Mouse (Mus musculus) heart, embryonic 13.5 days (tissue): ENCODE results near the gene Dnah3. TPM values are rescaled to one million over a fixed set of nuclear protein-coding genes. Genes with fewer than 3 reads are reported as not detected.

Experiments
- ATAC-seq: fragments of 200-750 bp; cut with Nextera tagmentation; 2 replicates; pipeline ENCODE4 v1.8.0; 2017; ENCODE audit warnings: moderate TSS enrichment; ENCODE audit not compliant: insufficient number of reproducible peaks, low FRiP score, low TSS enrichment; ENCODE audit errors: extremely low read depth
- H3K27ac ChIP-seq: fragments of 300-500 bp; sonication (generic); replicated peaks from 2 replicates; pipeline ENCODE4 v1.5.1; 2015; ENCODE audit warnings: moderate library complexity, mild to moderate bottlenecking, inconsistent platforms
- H3K27me3 ChIP-seq: fragments of 300-500 bp; sonication (generic); replicated peaks from 2 replicates; pipeline ENCODE4 v1.6.1; 2015; ENCODE audit warnings: mild to moderate bottlenecking, inconsistent platforms
- H3K36me3 ChIP-seq: fragments of 300-500 bp; sonication (generic); 2 replicates; pipeline ENCODE4 v1.6.1; 2015; ENCODE audit warnings: mild to moderate bottlenecking, inconsistent platforms
- H3K4me1 ChIP-seq: fragments of 300-500 bp; sonication (generic); 2 replicates; pipeline ENCODE4 v1.6.1; 2015; ENCODE audit warnings: inconsistent platforms
- H3K4me2 ChIP-seq: fragments of 300-500 bp; sonication (generic); 2 replicates; pipeline ENCODE4 v1.6.1; 2015; ENCODE audit warnings: inconsistent platforms, mild to moderate bottlenecking, moderate library complexity
- H3K4me3 ChIP-seq: fragments of 300-500 bp; sonication (generic); 2 replicates; pipeline ENCODE4 v1.5.1; 2015; ENCODE audit warnings: moderate library complexity, mild to moderate bottlenecking, inconsistent platforms
- H3K9ac ChIP-seq: fragments of 300-500 bp; sonication (generic); 2 replicates; pipeline ENCODE4 v1.6.1; 2015; ENCODE audit warnings: inconsistent platforms, mild to moderate bottlenecking, moderate library complexity
- H3K9me3 ChIP-seq: fragments of 300-500 bp; sonication (generic); 2 replicates; pipeline ENCODE4 v1.6.1; 2016; ENCODE audit warnings: inconsistent platforms
- WGBS: fragments of 180-500 bp; shearing (Covaris S2); methylation state at CpG from one replicate; pipeline ENCODE4 v1.1.7; 2015; ENCODE audit warnings: mixed read lengths; 5-methylcytosine and 5-hydroxymethylcytosine counted together
- polyA plus RNA-seq: library from polyadenylated mRNA; unstranded; fragments of >200 nt; fragmentation: Nextera tagmentation; extraction: Ambion mirVana; gene quantifications from 2 replicates; pipeline ENCODE4 v1.2.1, GENCODE M21; 2015

Gene Dnah3
- polyA plus RNA-seq, 1 experiment from 2014 or later: not detected

DNA sequence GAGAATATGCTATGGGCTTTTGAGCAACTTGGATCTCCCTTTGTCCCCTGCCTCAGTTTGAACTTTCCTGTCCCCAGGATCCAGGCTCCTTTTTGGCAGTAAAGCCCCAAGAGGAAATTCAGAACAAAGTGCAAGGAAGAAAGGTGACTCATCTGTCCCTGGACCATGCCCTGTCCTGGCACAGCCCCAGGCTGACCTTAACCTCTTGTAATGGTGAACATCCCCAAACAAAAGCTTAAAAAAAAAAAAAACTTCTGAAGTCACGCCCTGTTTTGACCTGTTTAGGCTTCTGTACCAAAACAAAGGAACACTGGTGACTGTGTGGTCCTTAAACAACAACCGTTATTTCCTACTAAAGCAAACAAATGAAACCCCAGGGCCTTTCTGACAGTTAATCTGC lies 153.5 kb downstream of the Dnah3 start:
- Histone ChIP-seq H3K9ac (no peak overlapping the region), H3K4me1 (no peaks in the 10 kb centered on the region), H3K4me2 (no peak overlapping the region), H3K27me3 (no peaks in the 10 kb centered on the region), H3K36me3 (no peaks in the 10 kb centered on the region), H3K9me3 (no peaks in the 10 kb centered on the region), H3K4me3 (no peak overlapping the region), H3K27ac (no peak overlapping the region)
- 68% methylated on average over 2 of the region's 2 CpGs for WGBS
- no peak for ATAC-seq

DNA sequence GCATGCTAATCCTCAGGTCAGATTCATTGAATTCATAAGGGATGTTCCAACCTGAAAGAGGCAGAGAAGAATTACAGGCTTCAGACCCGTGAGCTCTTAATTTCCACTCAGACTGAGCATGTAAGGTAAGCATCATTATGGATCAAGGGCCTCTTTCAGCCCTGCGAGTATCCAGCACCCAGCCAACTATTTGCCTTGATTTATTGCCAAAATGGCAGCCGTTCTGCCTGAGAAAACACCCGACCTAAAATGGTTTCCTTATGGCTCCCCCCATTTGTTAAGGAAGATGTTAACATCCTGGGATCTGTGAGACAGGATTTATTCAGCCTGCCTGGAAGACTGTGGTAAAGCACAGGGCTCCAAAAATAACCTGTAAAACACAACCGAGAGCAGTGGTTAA lies 158.0 kb downstream of the Dnah3 start:
- H3K4me1 ChIP-seq: no peaks in the 10 kb centered on the region
- no peak for ATAC-seq
- H3K27ac ChIP-seq: no peak overlapping the region
- 66% methylated on average over 5 of the region's 5 CpGs for whole genome bisulfite sequencing
- no peak overlapping the region for H3K9ac ChIP-seq
- no peak overlapping the region for H3K4me2 ChIP-seq
- H3K9me3 ChIP-seq: no peaks in the 10 kb centered on the region
- H3K4me3 ChIP-seq: no peak overlapping the region
- H3K27me3 ChIP-seq: no peaks in the 10 kb centered on the region
- no peaks in the 10 kb centered on the region for H3K36me3 ChIP-seq

DNA sequence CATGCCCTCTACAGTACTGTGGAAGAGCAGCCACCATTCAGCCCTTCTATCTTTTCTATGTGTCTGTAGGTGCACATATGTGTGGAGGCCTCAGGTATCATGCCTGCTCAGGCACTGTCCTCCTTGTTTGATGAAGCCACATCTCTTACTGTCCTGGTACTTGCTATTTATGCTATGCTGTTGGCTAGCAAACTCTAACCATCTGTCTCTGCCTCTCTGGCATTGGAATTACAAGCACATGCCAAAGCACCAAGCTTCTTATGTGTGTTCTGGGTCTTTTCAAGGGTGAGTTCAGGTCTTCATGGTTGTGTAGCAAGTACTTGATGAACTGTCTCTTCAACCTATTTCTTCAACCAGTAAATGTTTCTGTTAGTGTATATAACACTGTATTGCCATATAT lies 158.8 kb downstream of the Dnah3 start:
- H3K9ac ChIP-seq: no peak overlapping the region
- H3K36me3 ChIP-seq: no peaks in the 10 kb centered on the region
- ATAC-seq: no peak
- no peaks in the 10 kb centered on the region for H3K4me1 ChIP-seq
- H3K27me3 ChIP-seq: no peaks in the 10 kb centered on the region
- H3K4me2 ChIP-seq: no peak overlapping the region
- H3K9me3 ChIP-seq: no peaks in the 10 kb centered on the region
- no peak overlapping the region for H3K4me3 ChIP-seq
- no peak overlapping the region for H3K27ac ChIP-seq

DNA sequence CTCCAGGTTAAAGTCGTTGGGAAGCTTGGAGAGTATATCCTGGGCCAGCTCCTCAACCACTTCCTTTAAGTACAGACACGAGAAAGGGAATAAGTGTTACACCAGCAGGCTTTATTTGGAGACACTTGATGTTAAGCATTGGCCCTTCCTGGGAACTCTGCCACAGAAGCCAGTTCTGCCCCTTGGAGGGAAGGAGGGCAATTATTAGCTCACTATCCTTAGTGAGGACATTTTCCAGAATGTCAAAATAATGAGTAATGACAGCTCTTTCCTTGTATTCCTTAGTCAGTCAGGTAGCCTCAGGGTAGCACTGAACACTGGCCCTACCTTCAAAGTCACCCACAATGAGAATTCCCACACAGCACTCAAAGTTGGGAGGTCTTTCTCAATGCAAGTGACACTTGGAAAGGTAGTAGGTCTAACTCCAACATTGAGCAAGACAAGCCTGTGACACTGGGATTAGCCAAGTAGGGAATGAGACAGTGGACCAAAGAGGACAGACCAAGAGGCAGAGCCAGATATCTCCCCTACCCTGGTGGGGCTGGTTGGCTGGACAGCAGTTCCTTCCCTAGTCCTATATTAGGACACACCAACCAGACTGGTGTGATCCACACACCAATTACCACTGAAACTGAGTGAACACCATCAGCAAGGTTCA lies 166.2 kb downstream of the Dnah3 start:
- Histone ChIP-seq H3K27me3 (no peaks in the 10 kb centered on the region), H3K27ac (no peak overlapping the region), H3K9me3 (no peaks in the 10 kb centered on the region), H3K4me1 (no peaks in the 10 kb centered on the region), H3K9ac (no peak overlapping the region), H3K36me3 (no peaks in the 10 kb centered on the region), H3K4me2 (no peak overlapping the region), H3K4me3 (no peak overlapping the region)
- 54% methylated on average over 2 of the region's 2 CpGs for WGBS
- no peak for ATAC-seq

DNA sequence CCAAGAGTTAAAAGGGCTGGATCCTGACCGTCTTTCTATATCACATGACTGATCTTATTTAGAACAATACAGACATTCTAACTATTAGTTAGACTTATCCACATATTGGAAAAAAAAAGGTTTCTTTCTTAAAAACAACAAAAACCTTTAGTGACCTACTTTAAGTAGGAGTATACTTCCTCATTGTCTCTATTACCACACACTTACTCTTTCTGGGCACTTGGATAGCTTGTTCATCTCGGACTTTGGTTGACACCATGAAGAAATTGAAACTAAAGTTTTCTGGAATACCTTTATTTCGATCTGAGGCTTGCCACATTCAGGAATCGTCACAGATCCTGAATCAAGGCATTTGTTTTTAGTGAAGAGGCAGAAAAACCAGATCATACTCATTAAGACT lies 174.0 kb downstream of the Dnah3 start:
- WGBS: 60% methylated on average over 4 of the region's 4 CpGs
- no peaks in the 10 kb centered on the region for H3K9me3 ChIP-seq
- no peak for ATAC-seq
- peaks cover 5% of the 10 kb centered on the region for H3K4me1 ChIP-seq
- H3K36me3 ChIP-seq: no peaks in the 10 kb centered on the region
- H3K27me3 ChIP-seq: no peaks in the 10 kb centered on the region
- no peak overlapping the region for H3K4me2 ChIP-seq
- H3K4me3 ChIP-seq: no peak overlapping the region
- H3K9ac ChIP-seq: no peak overlapping the region
- H3K27ac ChIP-seq: no peak overlapping the region

DNA sequence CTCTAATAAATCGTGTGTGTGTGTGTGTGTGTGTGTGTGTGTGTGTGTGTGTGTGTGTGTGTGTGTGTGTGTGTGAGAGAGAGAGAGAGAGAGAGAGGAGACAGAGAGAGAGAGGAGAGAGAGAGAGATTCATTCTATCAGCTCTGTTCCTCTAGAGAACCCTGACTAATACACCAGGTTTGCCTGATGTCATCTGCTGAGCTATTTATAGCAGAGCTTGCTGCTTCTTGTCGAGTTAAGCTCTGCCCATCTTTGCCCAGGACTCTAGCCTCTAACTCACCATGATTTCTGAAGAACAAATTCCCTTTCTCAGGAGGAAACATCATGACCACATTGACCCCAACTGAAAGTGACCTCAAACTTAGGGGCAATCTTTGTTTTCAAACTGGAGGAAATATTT lies 174.6 kb downstream of the Dnah3 start:
- no peak for ATAC-seq
- H3K4me1 ChIP-seq: peaks cover 5% of the 10 kb centered on the region
- H3K9ac ChIP-seq: no peak overlapping the region
- peak overlapping the region; percentile 56; the same call in 1 of the 2 replicates for H3K27ac ChIP-seq
- no peaks in the 10 kb centered on the region for H3K27me3 ChIP-seq
- WGBS: 8% methylated on average over 2 of the region's 2 CpGs
- no peaks in the 10 kb centered on the region for H3K9me3 ChIP-seq
- H3K36me3 ChIP-seq: no peaks in the 10 kb centered on the region
- H3K4me2 ChIP-seq: 0 out of 2 replicates have a peak overlapping the region, but pooled peaks have one; percentile 13
- no peak overlapping the region for H3K4me3 ChIP-seq

DNA sequence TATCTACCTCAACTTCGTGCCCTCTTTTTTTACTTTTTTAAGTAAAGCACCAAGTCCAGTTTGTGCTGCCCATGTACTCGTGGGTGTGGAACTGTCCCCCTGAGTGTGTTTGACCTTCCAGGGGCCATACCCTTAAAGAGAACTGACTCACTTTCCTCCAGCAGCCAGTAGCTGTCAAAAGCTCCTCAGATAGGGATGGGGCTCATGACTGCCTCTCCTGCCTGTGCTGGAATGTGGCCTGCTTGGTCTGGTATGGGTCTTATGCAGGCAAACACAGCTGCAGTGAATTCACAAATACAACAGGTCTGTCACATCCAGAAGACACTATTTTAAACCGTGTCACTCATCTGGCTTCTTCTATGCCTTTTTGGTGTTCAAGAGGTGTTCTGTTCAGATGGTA lies 183.4 kb downstream of the Dnah3 start:
- Histone ChIP-seq H3K9ac (no peak overlapping the region), H3K4me3 (no peak overlapping the region), H3K9me3 (no peaks in the 10 kb centered on the region), H3K4me1 (peaks cover 5% of the 10 kb centered on the region; the same call in 1 of the 2 replicates), H3K27ac (0 out of 2 replicates have a peak overlapping the region, but pooled peaks have one; percentile 12), H3K4me2 (no peak overlapping the region), H3K36me3 (no peaks in the 10 kb centered on the region), H3K27me3 (no peaks in the 10 kb centered on the region)
- WGBS: 48% methylated on average over 3 of the region's 3 CpGs
- ATAC-seq: no peak

DNA sequence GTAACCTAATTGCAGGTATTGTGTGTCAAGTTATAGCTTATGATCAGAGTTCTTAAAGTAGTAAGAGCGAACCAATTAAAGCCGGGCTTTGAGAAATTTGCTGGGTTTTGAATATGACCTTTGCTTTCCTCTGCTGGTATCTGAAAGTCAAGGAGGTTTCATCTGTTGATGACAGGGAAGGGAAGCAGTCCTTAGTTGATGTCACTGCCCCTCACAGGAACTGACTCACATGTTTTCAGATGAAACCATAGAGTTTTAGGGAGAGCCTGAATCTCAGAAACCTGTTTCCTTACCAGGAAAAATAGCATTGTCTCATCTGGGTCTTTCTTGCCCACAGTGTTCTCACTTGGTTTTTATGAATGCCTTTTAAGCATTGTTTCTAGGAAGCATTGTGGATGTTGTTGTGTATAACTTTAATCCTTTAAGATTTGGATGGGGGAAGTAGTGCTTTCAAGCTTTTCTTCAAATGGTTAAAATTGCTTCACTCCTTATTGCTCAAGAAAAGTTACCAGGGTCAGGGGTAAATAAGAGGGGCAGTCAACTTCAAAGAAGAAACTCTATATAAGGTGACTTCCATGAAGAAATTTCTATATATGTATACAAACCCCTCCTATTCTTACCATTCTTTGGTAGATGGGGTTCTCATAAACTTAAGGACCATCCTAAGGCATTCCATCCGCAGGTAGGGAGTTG lies 188.4 kb downstream of the Dnah3 start:
- no peaks in the 10 kb centered on the region for H3K27me3 ChIP-seq
- H3K4me3 ChIP-seq: no peak overlapping the region
- no peak for ATAC-seq
- H3K9ac ChIP-seq: no peak overlapping the region
- H3K36me3 ChIP-seq: no peaks in the 10 kb centered on the region
- no peaks in the 10 kb centered on the region for H3K9me3 ChIP-seq
- H3K4me2 ChIP-seq: no peak overlapping the region
- peaks cover 2% of the 10 kb centered on the region; the same call in 1 of the 2 replicates for H3K4me1 ChIP-seq
- 83% methylated on average over 3 of the region's 3 CpGs for WGBS
- H3K27ac ChIP-seq: no peak overlapping the region

DNA sequence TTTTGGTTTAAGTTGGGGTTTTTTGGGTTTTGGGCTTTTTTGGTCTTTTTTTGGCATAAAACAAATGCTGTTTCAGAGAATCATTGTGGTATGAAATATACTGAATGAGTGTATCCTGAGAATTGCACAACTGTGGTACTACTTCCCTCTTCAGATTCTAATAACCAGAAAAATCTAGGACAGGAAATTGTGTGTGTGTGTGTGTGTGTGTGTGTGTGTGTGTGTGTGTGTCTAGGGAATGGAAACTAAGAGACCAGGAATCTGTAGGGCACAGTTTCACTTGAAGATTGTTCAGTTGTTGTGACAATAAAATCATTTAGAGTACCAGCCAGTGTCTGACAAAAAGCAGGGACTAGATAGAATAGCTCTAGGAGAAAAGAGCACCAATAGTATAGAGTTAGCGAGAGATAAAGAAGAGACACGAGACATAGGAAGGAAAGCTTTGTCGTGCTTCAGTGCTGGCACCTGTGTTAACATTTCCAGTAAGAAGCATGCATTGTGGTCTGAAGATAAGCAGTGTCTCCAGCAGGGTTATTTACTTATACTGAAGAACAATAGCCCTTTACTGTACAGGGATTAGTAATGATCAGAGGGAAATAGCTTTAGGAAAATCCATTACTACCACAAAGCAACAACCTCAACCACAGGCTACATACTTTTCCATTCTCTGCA lies 195.6 kb downstream of the Dnah3 start:
- Histone ChIP-seq H3K4me1 (peaks cover 12% of the 10 kb centered on the region), H3K27ac (0 out of 2 replicates have a peak overlapping the region, but pooled peaks have one; percentile 3), H3K9me3 (no peaks in the 10 kb centered on the region), H3K9ac (no peak overlapping the region), H3K27me3 (no peaks in the 10 kb centered on the region), H3K4me2 (no peak overlapping the region), H3K36me3 (no peaks in the 10 kb centered on the region), H3K4me3 (no peak overlapping the region)
- 38% methylated on average over 3 of the region's 3 CpGs for WGBS
- no peak for ATAC-seq

DNA sequence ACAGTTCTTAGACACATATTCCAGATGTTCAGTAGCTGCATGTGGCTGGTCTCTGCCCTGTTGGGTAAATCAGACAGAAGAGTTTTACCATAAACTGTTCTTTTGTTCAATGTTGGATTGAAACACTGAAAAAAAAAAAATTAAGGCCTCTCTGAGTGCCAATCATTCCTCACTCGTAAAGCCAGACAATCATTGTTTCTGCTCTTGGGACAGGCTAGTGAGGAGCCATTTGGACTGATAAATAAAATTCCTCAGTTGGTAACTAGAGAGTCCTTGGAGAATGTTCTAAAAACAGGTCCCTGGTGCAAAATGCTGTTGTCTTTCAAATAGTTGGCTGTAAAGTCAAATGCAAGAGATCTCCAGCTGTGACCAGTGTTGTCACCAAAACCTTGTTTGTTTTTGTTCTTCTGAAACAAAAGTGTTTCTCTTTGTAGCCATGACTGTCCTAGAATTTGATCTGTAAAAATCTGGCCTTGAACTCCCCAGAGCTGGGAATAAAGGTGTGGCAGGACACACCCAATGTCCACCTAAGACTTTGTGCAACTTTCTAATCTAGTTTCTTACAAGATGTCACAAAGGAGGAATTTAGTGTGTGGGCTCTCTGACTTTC lies 196.7 kb downstream of the Dnah3 start:
- H3K4me2 ChIP-seq: no peak overlapping the region
- no peak overlapping the region for H3K27ac ChIP-seq
- no peaks in the 10 kb centered on the region for H3K36me3 ChIP-seq
- ATAC-seq: no peak
- 49% methylated on average over 1 of the region's 1 CpGs for WGBS
- H3K4me1 ChIP-seq: peaks cover 24% of the 10 kb centered on the region
- H3K9ac ChIP-seq: no peak overlapping the region
- no peak overlapping the region for H3K4me3 ChIP-seq
- no peaks in the 10 kb centered on the region for H3K9me3 ChIP-seq
- H3K27me3 ChIP-seq: no peaks in the 10 kb centered on the region

DNA sequence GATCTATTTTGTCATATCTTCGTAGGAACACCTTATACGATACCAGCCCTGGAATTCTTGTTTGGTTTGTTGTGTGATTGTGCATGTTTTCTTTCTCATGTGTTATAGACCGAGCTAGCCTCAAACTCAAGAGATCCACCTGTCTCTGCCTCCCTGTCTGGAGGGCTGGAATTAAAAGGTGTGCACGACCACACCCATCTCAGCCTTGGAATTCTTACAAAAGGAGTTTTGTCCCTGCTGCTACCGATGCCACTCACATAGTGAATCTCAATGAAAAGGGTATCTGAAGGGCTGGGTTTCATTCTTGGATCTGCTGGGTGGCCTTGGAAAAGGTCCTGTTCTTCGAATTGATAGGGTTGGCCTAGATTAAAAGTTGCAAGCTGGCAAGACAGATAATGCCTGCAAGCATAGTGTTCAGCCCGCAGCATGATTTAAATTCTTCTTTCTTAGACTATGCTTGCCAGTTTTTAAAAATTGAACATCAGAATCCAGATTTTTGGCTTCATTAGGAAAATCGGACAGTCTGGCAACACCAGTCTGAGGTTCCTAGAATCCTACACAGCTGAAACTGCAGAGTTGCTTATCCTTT lies 197.5 kb downstream of the Dnah3 start:
- no peak overlapping the region for H3K4me3 ChIP-seq
- ATAC-seq: no peak
- no peak overlapping the region for H3K9ac ChIP-seq
- H3K9me3 ChIP-seq: no peaks in the 10 kb centered on the region
- H3K27me3 ChIP-seq: no peaks in the 10 kb centered on the region
- H3K27ac ChIP-seq: no peak overlapping the region
- H3K4me2 ChIP-seq: no peak overlapping the region
- H3K4me1 ChIP-seq: peaks cover 28% of the 10 kb centered on the region
- WGBS: 83% methylated on average over 8 of the region's 8 CpGs
- H3K36me3 ChIP-seq: no peaks in the 10 kb centered on the region
